Comparison of ENCODE assay signal across 9 mouse cellular contexts in genomic region chr2:6255989-6256841, GRCm38 (mm10). TPM values are rescaled to one million over a fixed set of nuclear protein-coding genes. Genes with fewer than 3 reads are reported as not detected.
DNase-seq lines count a peak whose midpoint lies in the region; ATAC-seq and TF ChIP-seq lines count a peak whose summit lies in the region.
"Had no signal": no experiment of that assay in that cellular context is flagged by ENCODE, and none has a peak within 500 bp of the region (broad histone marks: within the 10 kb centered on the region; RNA-seq: fewer than 3 reads in every experiment).

No protein-coding gene starts in this region.

- no peaks in the 10 kb centered on the region for H3K36me3 ChIP-seq in CH12.LX (replicated peaks in 1 of 2; ENCODE audit: control insufficient read depth in 1 of 2, insufficient read depth in 1 of 2, low read length in 1 of 2)
- H3K36me3 ChIP-seq in forebrain, embryonic 12.5 days (replicated peaks): no peaks in the 10 kb centered on the region
- no peaks in the 10 kb centered on the region for H3K36me3 ChIP-seq in heart, embryonic 16.5 days (ENCODE audit: control insufficient read depth, insufficient read depth)

- dilution Hi-C loops in CH12.LX (cut with MboI; ENCODE audit: extremely low pct_ligation_motif_present, extremely low pct_unique_long_range_greater_than_20kb, low sequenced_read_pairs): no loop called here

- H3K9me3 ChIP-seq in CH12.LX (replicated peaks; ENCODE audit: low read length): peaks cover 5% of the 10 kb centered on the region
- H3K9me3 ChIP-seq in forebrain, embryonic 12.5 days: peaks cover 7% of the 10 kb centered on the region
- peaks cover 4% of the 10 kb centered on the region; the same call in 1 of the 2 replicates for H3K9me3 ChIP-seq in heart, embryonic 16.5 days (replicated peaks; ENCODE audit: control insufficient read depth, low read length)

- peaks cover 16 to 56% of the 10 kb centered on the region in 2 experiments for H3K4me1 ChIP-seq in CH12.LX (ENCODE audit: control insufficient read depth in 1 of 2, insufficient read depth in 2 of 2)
- H3K4me1 ChIP-seq in forebrain, embryonic 12.5 days: peaks cover 3% of the 10 kb centered on the region; the same call in 1 of the 2 replicates
- H3K4me1 ChIP-seq in heart, embryonic 16.5 days (ENCODE audit: control insufficient read depth, insufficient read depth, low read length): peaks cover 17% of the 10 kb centered on the region

- H3K27me3 ChIP-seq in CH12.LX (replicated peaks): no peaks in the 10 kb centered on the region
- H3K27me3 ChIP-seq in forebrain, embryonic 12.5 days: peaks cover 80% of the 10 kb centered on the region
- no peaks in the 10 kb centered on the region for H3K27me3 ChIP-seq in heart, embryonic 16.5 days (ENCODE audit: control insufficient read depth, insufficient read depth, low read length)

- ATAC-seq in forebrain, embryonic 12.5 days (ENCODE audit: low FRiP score): peak; percentile 57; the same call in 1 of the 2 replicates
- ATAC-seq in heart, embryonic 16.5 days (replicated peaks; ENCODE audit: extremely low read depth, insufficient read depth, low FRiP score): peak; percentile 82

- WGBS in forebrain, embryonic 12.5 days: 66% methylated on average over 19 of the region's 19 CpGs
- 37% methylated on average over 19 of the region's 19 CpGs for WGBS in heart, embryonic 16.5 days

- peak overlapping the region; percentile 33 for H3K9ac ChIP-seq in CH12.LX (ENCODE audit: insufficient read depth, low read depth)
- no peak overlapping the region for H3K9ac ChIP-seq in forebrain, embryonic 12.5 days
- peak overlapping the region; percentile 12 for H3K9ac ChIP-seq in heart, embryonic 16.5 days (ENCODE audit: low read length)

- TF ChIP-seq EP300 in CH12.LX (IDR thresholded peaks at IDR 0.05; ENCODE audit: low read length): peak; percentile 65; the same call in 1 of the 2 replicates

- peak overlapping the region; percentile 96 for H3K4me2 ChIP-seq in CH12.LX (ENCODE audit: insufficient read depth, low read depth, poor library complexity, severe bottlenecking)
- H3K4me2 ChIP-seq in forebrain, embryonic 12.5 days: no peak overlapping the region
- H3K4me2 ChIP-seq in heart, embryonic 16.5 days (ENCODE audit: low read depth, low read length): no peak overlapping the region

- peak; percentile 87 for DNase-seq in CH12.LX (ENCODE audit: extremely low read depth)
- DNase-seq in adrenal gland, postnatal 14 days: peak; percentile 83
- peak; percentile 12 to 32 for DNase-seq in layer of hippocampus, adult 18-20 months (ENCODE audit: low spot score in 2 of 2)
- peak; percentile 74 for DNase-seq in lung, postnatal 14 days
- peak; percentile 82 to 85 for DNase-seq in right cerebral cortex, postnatal 10 days (ENCODE audit: low spot score in 2 of 2)
- no peak for DNase-seq in yolk sac, embryonic 10.5 days (ENCODE audit: low spot score)

- TF ChIP-seq POLR2A in CH12.LX (IDR thresholded peaks at IDR 0.05; ENCODE audit: low read depth, low read length): peak; percentile 41; the same call in 1 of the 2 replicates

- TF ChIP-seq CTCF in CH12.LX (conservative IDR thresholded peaks at IDR 0.05 in 1 of 2, IDR thresholded peaks at IDR 0.05 in 1 of 2; ENCODE audit: low read depth in 2 of 2, low read length in 2 of 2): no peak

- in situ Hi-C loops in CH12.LX (cut with MboI; ENCODE audit: low pct_ligation_motif_present, low pct_unique_long_range_greater_than_20kb, low sequenced_read_pairs): no loop called here

- peak; percentile 2 for TF ChIP-seq RAD21 in CH12.LX (IDR thresholded peaks at IDR 0.05; ENCODE audit: low read depth, low read length)

- H3K4me3 ChIP-seq in CH12.LX (replicated peaks in 1 of 3; ENCODE audit: low read depth in 2 of 3, low read length in 2 of 3, poor library complexity in 1 of 3): peak overlapping the region in 1 of 3 experiments; percentile 30
- no peak overlapping the region for H3K4me3 ChIP-seq in forebrain, embryonic 12.5 days (replicated peaks)
- H3K4me3 ChIP-seq in heart, embryonic 16.5 days (ENCODE audit: low read length): no peak overlapping the region
- H3K4me3 ChIP-seq: erythroblast, embryonic 14.5 days had no signal

- no peaks in the 10 kb centered on the region for H3K79me2 ChIP-seq in CH12.LX (replicated peaks; ENCODE audit: control insufficient read depth, extremely low read depth, insufficient read depth, poor library complexity, severe bottlenecking)

- peak overlapping the region; percentile 86 for H3K27ac ChIP-seq in CH12.LX (ENCODE audit: insufficient read depth, low read depth)
- H3K27ac ChIP-seq in forebrain, embryonic 12.5 days: peak overlapping the region; percentile 32; the same call in 1 of the 2 replicates
- H3K27ac ChIP-seq in heart, embryonic 16.5 days (ENCODE audit: low read length): peak overlapping the region; percentile 82

TF ChIP-seq in CH12.LX, 34 proteins besides CTCF, POLR2A, EP300 and RAD21:
- TF ChIP-seq E2F4 (IDR thresholded peaks at IDR 0.05; ENCODE audit: insufficient replicate concordance, low read depth, low read length): no peak
- peak; percentile 78 for TF ChIP-seq TCF12 (IDR thresholded peaks at IDR 0.05; ENCODE audit: low read depth, low read length)
- peak; percentile 82 for TF ChIP-seq MAX (IDR thresholded peaks at IDR 0.05; ENCODE audit: low read length)
- TF ChIP-seq CHD1 (IDR thresholded peaks at IDR 0.05; ENCODE audit: low read depth, low read length): no peak
- TF ChIP-seq NELFE (IDR thresholded peaks at IDR 0.05; ENCODE audit: low read depth, low read length): no peak
- no peak for TF ChIP-seq ZC3H11A (IDR thresholded peaks at IDR 0.05; ENCODE audit: low read depth, low read length)
- TF ChIP-seq MEF2A (IDR thresholded peaks at IDR 0.05; ENCODE audit: borderline replicate concordance, low read depth, low read length): peak; percentile 97
- peak; percentile 82 for TF ChIP-seq MXI1 (IDR thresholded peaks at IDR 0.05; ENCODE audit: low read depth, low read length)
- 0 out of 2 replicates have a peak, but pooled peaks have one; percentile 35 for TF ChIP-seq USF2 (conservative IDR thresholded peaks at IDR 0.05; ENCODE audit: low read depth, low read length)
- TF ChIP-seq PAX5 (IDR thresholded peaks at IDR 0.05; ENCODE audit: low read length): no peak
- TF ChIP-seq MYC (IDR thresholded peaks at IDR 0.05; ENCODE audit: low read depth, low read length): peak; percentile 51
- TF ChIP-seq JUN (IDR thresholded peaks at IDR 0.05; ENCODE audit: insufficient read depth, low read depth, low read length): no peak
- no peak for TF ChIP-seq JUND (conservative IDR thresholded peaks at IDR 0.05; ENCODE audit: low read depth, low read length)
- TF ChIP-seq RCOR1 (conservative IDR thresholded peaks at IDR 0.05; ENCODE audit: low read depth, low read length): 0 out of 2 replicates have a peak, but pooled peaks have one; percentile 60
- TF ChIP-seq KAT2A (IDR thresholded peaks at IDR 0.05; ENCODE audit: insufficient replicate concordance, low read length): no peak
- TF ChIP-seq SMC3 (IDR thresholded peaks at IDR 0.05; ENCODE audit: low read depth, low read length): no peak
- no peak for TF ChIP-seq POLR2AphosphoS2 (IDR thresholded peaks at IDR 0.05; ENCODE audit: low read depth, low read length)
- TF ChIP-seq ELF1 (IDR thresholded peaks at IDR 0.05; ENCODE audit: low read depth, low read length): no peak
- no peak for TF ChIP-seq ZKSCAN1 (IDR thresholded peaks at IDR 0.05; ENCODE audit: borderline replicate concordance, low read depth, low read length)
- peak; percentile 94 for TF ChIP-seq BHLHE40 (IDR thresholded peaks at IDR 0.05; ENCODE audit: low read depth, low read length)
- TF ChIP-seq UBTF (IDR thresholded peaks at IDR 0.05; ENCODE audit: low read depth, low read length): no peak
- TF ChIP-seq ZMIZ1 (IDR thresholded peaks at IDR 0.05; ENCODE audit: low read depth, low read length): no peak
- no peak for TF ChIP-seq GABPA (IDR thresholded peaks at IDR 0.05; ENCODE audit: insufficient replicate concordance, low read depth, low read length)
- no peak for TF ChIP-seq TBP (conservative IDR thresholded peaks at IDR 0.05; ENCODE audit: low read depth, low read length)
- TF ChIP-seq ETS1 (conservative IDR thresholded peaks at IDR 0.05; ENCODE audit: low read depth, low read length): peak; percentile 84
- TF ChIP-seq HCFC1 (IDR thresholded peaks at IDR 0.05; ENCODE audit: low read depth, low read length): no peak
- peak; percentile 57 for TF ChIP-seq SIN3A (IDR thresholded peaks at IDR 0.05; ENCODE audit: low read length)
- no peak; the same call in 1 of the 2 replicates for TF ChIP-seq ZNF384 (IDR thresholded peaks at IDR 0.05; ENCODE audit: low read depth, low read length)
- TF ChIP-seq NRF1 (IDR thresholded peaks at IDR 0.05; ENCODE audit: low read depth, low read length): no peak
- TF ChIP-seq USF1 (IDR thresholded peaks at IDR 0.05; ENCODE audit: low read depth, low read length): no peak; the same call in 1 of the 2 replicates
- peak; percentile 40; the same call in 1 of the 2 replicates for TF ChIP-seq MAZ (IDR thresholded peaks at IDR 0.05; ENCODE audit: low read depth, low read length)
- TF ChIP-seq IRF4 (IDR thresholded peaks at IDR 0.05; ENCODE audit: low read depth, low read length): peak; percentile 66; the same call in 1 of the 2 replicates
- no peak for TF ChIP-seq MAFK (IDR thresholded peaks at IDR 0.05; ENCODE audit: insufficient replicate concordance, low read length)
- TF ChIP-seq CHD2 (IDR thresholded peaks at IDR 0.05; ENCODE audit: low read length): no peak

RNA-seq across cellular contexts. Expression of gene Echdc3, which starts 43.4 kb away (rescaled TPM):
- total RNA-seq in CH12.LX (2012; rRNA removed): 13.6 and 17.4 TPM in 2 replicates
- total RNA-seq in CH12.LX (2014; rRNA removed): 7.7 and 9.2 TPM in 2 replicates
- 10.6 and 11.5 TPM in 2 replicates for polyA plus RNA-seq in CH12.LX (2012; ENCODE audit: insufficient read length, low read depth)
- 56.9 and 66.3 TPM in 2 replicates for total RNA-seq in adrenal gland, postnatal 14 days (2021)
- 1.1 and 2.9 TPM in 2 replicates for polyA plus RNA-seq in forebrain, embryonic 12.5 days (2016; fragmentation: Nextera tagmentation; extraction: Ambion mirVana)
- 11.3 and 11.8 TPM in 2 replicates for polyA plus RNA-seq in heart, embryonic 16.5 days (2015; fragmentation: Nextera tagmentation; extraction: Ambion mirVana)
- total RNA-seq in layer of hippocampus, adult 18-20 months (2021): under 1 TPM; 0.86 to 0.99 TPM

Comparison
In these comparisons a context has a peak if more than half of its experiments do, and no peak if none do; other contexts are left out.
1. H3K27ac ChIP-seq: peak in every context shown above with its lines; median percentile 86 in CH12.LX; 82 in heart, embryonic 16.5 days; 32 in forebrain, embryonic 12.5 days.
2. RNA of gene Echdc3, which starts 43.4 kb away (total RNA-seq): 56.9 to 66.3 TPM in adrenal gland, postnatal 14 days and 7.7 to 17.4 TPM in CH12.LX; 0.86 to 0.99 TPM in layer of hippocampus, adult 18-20 months; every median in the first group is over 4 times any median in the second.